Mouse (Mus musculus) c-Kit-positive CD71-negative TER-119-negative erythroid progenitor cells, embryonic 14.5 days (primary cell): ENCODE measurements around the gene Tpp1.

ENCODE experiments used
- DNase-seq: peaks from one replicate; pipeline ENCODE4 v3.0.0-alpha.2; 2013; ENCODE audit warnings: low read depth

Tpp1 gene

GRCm38 (mm10) chr7:105726144-105726979, 25.7 kb downstream of the Tpp1 start:
- DNase-seq: no peak

- no peak for DNase-seq
Observed at GRCm38 (mm10) chr7:105721916-105722315, 30.1 kb downstream of the Tpp1 start.

GRCm38 (mm10) chr7:105715366-105715765, 36.7 kb downstream of the Tpp1 start:
- DNase-seq: no peak

GRCm38 (mm10) chr7:105708733-105709132, 43.3 kb downstream of the Tpp1 start:
- DNase-seq: no peak

- no peak for DNase-seq
Observed at GRCm38 (mm10) chr7:105703816-105704215, 48.2 kb downstream of the Tpp1 start.

GRCm38 (mm10) chr7:105703184-105703583, 48.9 kb downstream of the Tpp1 start:
- no peak for DNase-seq
